Mouse (Mus musculus) heart, embryonic 13.5 days (tissue): Measurements from ENCODE around the gene Gsn. TPM values are rescaled to one million over a fixed set of nuclear protein-coding genes. Genes with fewer than 3 reads are reported as not detected.

Experiments used
- ATAC-seq: fragments of 200-750 bp; cut with Nextera tagmentation; 2 replicates; pipeline ENCODE4 v1.8.0; 2017; ENCODE audit warnings: moderate TSS enrichment; ENCODE audit not compliant: insufficient number of reproducible peaks, low FRiP score, low TSS enrichment; ENCODE audit errors: extremely low read depth
- H3K27ac ChIP-seq: fragments of 300-500 bp; sonication (generic); replicated peaks from 2 replicates; pipeline ENCODE4 v1.5.1; 2015; ENCODE audit warnings: moderate library complexity, mild to moderate bottlenecking, inconsistent platforms
- H3K27me3 ChIP-seq: fragments of 300-500 bp; sonication (generic); replicated peaks from 2 replicates; pipeline ENCODE4 v1.6.1; 2015; ENCODE audit warnings: mild to moderate bottlenecking, inconsistent platforms
- H3K36me3 ChIP-seq: fragments of 300-500 bp; sonication (generic); 2 replicates; pipeline ENCODE4 v1.6.1; 2015; ENCODE audit warnings: mild to moderate bottlenecking, inconsistent platforms
- H3K4me1 ChIP-seq: fragments of 300-500 bp; sonication (generic); 2 replicates; pipeline ENCODE4 v1.6.1; 2015; ENCODE audit warnings: inconsistent platforms
- H3K4me2 ChIP-seq: fragments of 300-500 bp; sonication (generic); 2 replicates; pipeline ENCODE4 v1.6.1; 2015; ENCODE audit warnings: inconsistent platforms, mild to moderate bottlenecking, moderate library complexity
- H3K4me3 ChIP-seq: fragments of 300-500 bp; sonication (generic); 2 replicates; pipeline ENCODE4 v1.5.1; 2015; ENCODE audit warnings: moderate library complexity, mild to moderate bottlenecking, inconsistent platforms
- H3K9ac ChIP-seq: fragments of 300-500 bp; sonication (generic); 2 replicates; pipeline ENCODE4 v1.6.1; 2015; ENCODE audit warnings: inconsistent platforms, mild to moderate bottlenecking, moderate library complexity
- H3K9me3 ChIP-seq: fragments of 300-500 bp; sonication (generic); 2 replicates; pipeline ENCODE4 v1.6.1; 2016; ENCODE audit warnings: inconsistent platforms
- WGBS: fragments of 180-500 bp; shearing (Covaris S2); methylation state at CpG from one replicate; pipeline ENCODE4 v1.1.7; 2015; ENCODE audit warnings: mixed read lengths; 5-methylcytosine and 5-hydroxymethylcytosine counted together
- polyA plus RNA-seq: library from polyadenylated mRNA; unstranded; fragments of >200 nt; fragmentation: Nextera tagmentation; extraction: Ambion mirVana; gene quantifications from 2 replicates; pipeline ENCODE4 v1.2.1, GENCODE M21; 2015

Gsn gene
- polyA plus RNA-seq, 1 experiment from 2014 or later: 205 TPM

DNA sequence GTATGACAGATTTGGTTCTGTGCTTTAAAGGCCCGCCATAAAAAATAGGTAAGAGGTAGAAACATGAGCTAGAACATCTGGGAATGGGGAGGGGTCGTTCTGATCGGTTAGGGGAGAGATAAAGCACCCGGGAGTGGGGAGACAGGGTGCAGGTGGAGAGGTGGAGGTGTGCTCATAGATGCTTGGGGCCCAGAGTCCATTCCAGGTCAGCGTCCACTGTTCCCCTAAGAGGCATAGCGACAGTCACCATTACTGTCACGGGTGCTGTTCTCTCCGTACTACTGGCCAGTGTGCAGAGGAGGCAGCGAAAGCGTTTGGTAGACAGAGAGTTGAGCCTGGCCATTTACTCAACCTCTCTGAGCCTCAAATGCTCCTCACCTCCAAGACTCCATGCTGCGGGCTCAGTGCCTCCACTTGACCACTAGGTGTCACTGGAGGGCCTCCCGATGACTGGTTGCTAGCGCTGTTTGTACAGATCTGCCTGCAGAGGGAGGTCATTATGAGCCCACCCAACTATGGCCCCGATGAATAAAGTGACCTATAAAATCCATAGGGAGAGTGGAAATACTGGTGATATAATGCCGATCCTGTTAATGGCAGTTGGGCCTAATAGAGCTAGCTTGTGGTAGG, 41.6 kb downstream of the Gsn start:
- 0 out of 2 replicates have a peak, but pooled peaks have one; percentile 43 for ATAC-seq
- H3K27me3 ChIP-seq: no peaks in the 10 kb centered on the region; the same call in 1 of the 2 replicates
- H3K27ac ChIP-seq: no peak overlapping the region
- H3K36me3 ChIP-seq: peaks cover 88% of the 10 kb centered on the region
- peaks cover 10% of the 10 kb centered on the region for H3K4me1 ChIP-seq
- no peak overlapping the region for H3K9ac ChIP-seq
- 20% methylated on average over 15 of the region's 15 CpGs for WGBS
- H3K9me3 ChIP-seq: no peaks in the 10 kb centered on the region
- no peak overlapping the region for H3K4me3 ChIP-seq
- H3K4me2 ChIP-seq: no peak overlapping the region

- Histone ChIP-seq H3K27ac (no peak overlapping the region), H3K27me3 (no peaks in the 10 kb centered on the region; the same call in 1 of the 2 replicates), H3K4me3 (no peak overlapping the region), H3K4me1 (peaks cover 3% of the 10 kb centered on the region; the same call in 1 of the 2 replicates), H3K9me3 (no peaks in the 10 kb centered on the region), H3K9ac (no peak overlapping the region), H3K4me2 (no peak overlapping the region), H3K36me3 (peaks cover 89% of the 10 kb centered on the region)
- ATAC-seq: no peak
- WGBS: 87% methylated on average over 2 of the region's 2 CpGs
Observed at GRCm38 (mm10) chr2:35299437-35299836, 43.3 kb downstream of the Gsn start.

GRCm38 (mm10) chr2:35302049-35302885, 46.1 kb downstream of the Gsn start:
- Histone ChIP-seq H3K4me1 (peaks cover 3% of the 10 kb centered on the region; the same call in 1 of the 2 replicates), H3K9me3 (no peaks in the 10 kb centered on the region), H3K9ac (no peak overlapping the region), H3K4me3 (no peak overlapping the region), H3K27me3 (no peaks in the 10 kb centered on the region), H3K36me3 (peaks cover 89% of the 10 kb centered on the region), H3K4me2 (no peak overlapping the region), H3K27ac (peak overlapping the region; percentile 51)
- WGBS: 67% methylated on average over 13 of the region's 13 CpGs
- ATAC-seq: no peak

GRCm38 (mm10) chr2:35308166-35308565, 52.0 kb downstream of the Gsn start:
- Histone ChIP-seq H3K36me3 (peaks cover 73% of the 10 kb centered on the region), H3K4me3 (no peak overlapping the region)
- WGBS: 50% methylated on average over 1 of the region's 1 CpGs

GRCm38 (mm10) chr2:35309906-35310493, 53.8 kb downstream of the Gsn start:
- Histone ChIP-seq H3K9ac (no peak overlapping the region), H3K27ac (no peak overlapping the region), H3K36me3 (peaks cover 57% of the 10 kb centered on the region), H3K4me1 (no peaks in the 10 kb centered on the region), H3K4me3 (no peak overlapping the region), H3K9me3 (no peaks in the 10 kb centered on the region), H3K27me3 (no peaks in the 10 kb centered on the region), H3K4me2 (no peak overlapping the region)
- WGBS: 79% methylated on average over 4 of the region's 4 CpGs
- ATAC-seq: no peak

More at GRCm38 (mm10) chr2:35308166-35308565, 52.0 kb downstream of the Gsn start:
- no peaks in the 10 kb centered on the region for H3K4me1 ChIP-seq
- H3K9ac ChIP-seq: no peak overlapping the region
- H3K4me2 ChIP-seq: no peak overlapping the region
- no peaks in the 10 kb centered on the region for H3K27me3 ChIP-seq
- ATAC-seq: no peak
- H3K27ac ChIP-seq: no peak overlapping the region
- no peaks in the 10 kb centered on the region for H3K9me3 ChIP-seq

DNA sequence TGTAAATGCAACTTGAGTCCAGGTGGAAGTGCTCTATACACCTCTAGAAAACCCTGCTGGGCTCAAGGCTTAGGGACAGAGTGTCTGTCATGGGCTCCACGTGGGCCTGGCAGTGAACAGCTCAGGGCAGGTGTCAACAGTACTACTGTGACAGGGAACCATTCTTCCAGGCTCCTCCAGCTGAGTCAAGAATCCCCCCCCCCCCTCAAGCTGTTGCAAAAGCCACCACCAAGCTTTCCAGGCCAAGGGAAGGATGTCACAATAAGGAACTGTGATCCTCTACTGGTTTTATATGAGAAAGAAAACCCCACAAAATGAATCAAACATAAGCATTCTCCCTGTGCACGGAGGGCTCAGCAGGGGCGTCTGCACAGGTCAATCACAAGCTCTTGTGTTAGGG, 58.1 kb downstream of the Gsn start:
- no peaks in the 10 kb centered on the region for H3K9me3 ChIP-seq
- ATAC-seq: no peak
- H3K27me3 ChIP-seq: no peaks in the 10 kb centered on the region
- no peak overlapping the region for H3K9ac ChIP-seq
- H3K4me3 ChIP-seq: no peak overlapping the region
- peaks cover 34% of the 10 kb centered on the region for H3K36me3 ChIP-seq
- H3K4me1 ChIP-seq: peaks cover 26% of the 10 kb centered on the region
- WGBS: 60% methylated on average over 3 of the region's 3 CpGs
- no peak overlapping the region for H3K27ac ChIP-seq
- no peak overlapping the region for H3K4me2 ChIP-seq

DNA sequence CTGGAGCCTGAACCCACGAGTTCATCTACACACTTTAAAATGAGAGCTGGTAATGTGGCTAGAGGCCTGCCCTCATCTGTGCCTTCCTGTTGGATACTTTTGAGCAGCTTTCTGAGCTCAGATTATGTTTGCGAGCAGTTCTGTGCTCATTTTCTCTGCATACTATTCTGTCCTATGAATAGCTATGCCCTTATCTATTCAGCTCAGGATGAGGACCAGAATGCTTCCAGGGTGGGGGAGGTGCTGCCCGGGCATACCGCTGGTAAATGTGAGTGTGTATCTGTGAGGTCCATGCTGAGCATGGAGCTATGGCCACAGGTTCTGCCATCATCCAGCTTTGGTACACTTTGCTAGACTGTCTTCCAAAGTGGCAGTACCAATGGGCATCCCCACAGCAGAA, 61.4 kb downstream of the Gsn start:
- 22% methylated on average over 4 of the region's 4 CpGs for WGBS
- ATAC-seq: no peak
- Histone ChIP-seq H3K4me3 (no peak overlapping the region), H3K27ac (peak overlapping the region; percentile 48; the same call in 1 of the 2 replicates), H3K9ac (no peak overlapping the region; the same call in 1 of the 2 replicates), H3K27me3 (no peaks in the 10 kb centered on the region), H3K9me3 (no peaks in the 10 kb centered on the region), H3K36me3 (peaks cover 43% of the 10 kb centered on the region), H3K4me2 (peak overlapping the region; percentile 47), H3K4me1 (peaks cover 37% of the 10 kb centered on the region)

DNA sequence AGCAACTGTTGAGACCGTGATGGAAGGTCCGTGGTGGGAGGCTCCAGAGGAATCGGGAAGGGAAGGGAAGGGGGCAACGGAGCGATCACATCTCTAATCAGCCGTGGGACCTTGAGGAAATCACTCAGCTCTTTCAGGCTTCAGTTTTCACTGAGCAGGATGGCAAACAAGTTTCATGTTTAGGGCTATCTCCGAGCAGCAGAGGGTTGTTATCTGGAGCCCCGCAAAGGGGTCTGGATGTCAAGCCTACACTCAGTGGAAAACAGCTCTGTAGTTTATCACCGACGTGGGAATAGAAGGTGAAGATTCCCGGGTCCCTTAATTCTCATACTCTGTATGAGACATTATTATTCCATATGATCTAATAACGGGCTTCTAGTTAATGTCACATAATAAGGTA, 62.2 kb downstream of the Gsn start:
- Histone ChIP-seq H3K27ac (peak overlapping the region; percentile 48; the same call in 1 of the 2 replicates), H3K9me3 (no peaks in the 10 kb centered on the region), H3K4me2 (0 out of 2 replicates have a peak overlapping the region, but pooled peaks have one; percentile 47), H3K27me3 (no peaks in the 10 kb centered on the region), H3K4me3 (no peak overlapping the region), H3K9ac (no peak overlapping the region), H3K36me3 (peaks cover 44% of the 10 kb centered on the region), H3K4me1 (peaks cover 45% of the 10 kb centered on the region)
- ATAC-seq: no peak
- WGBS: 35% methylated on average over 12 of the region's 12 CpGs

DNA sequence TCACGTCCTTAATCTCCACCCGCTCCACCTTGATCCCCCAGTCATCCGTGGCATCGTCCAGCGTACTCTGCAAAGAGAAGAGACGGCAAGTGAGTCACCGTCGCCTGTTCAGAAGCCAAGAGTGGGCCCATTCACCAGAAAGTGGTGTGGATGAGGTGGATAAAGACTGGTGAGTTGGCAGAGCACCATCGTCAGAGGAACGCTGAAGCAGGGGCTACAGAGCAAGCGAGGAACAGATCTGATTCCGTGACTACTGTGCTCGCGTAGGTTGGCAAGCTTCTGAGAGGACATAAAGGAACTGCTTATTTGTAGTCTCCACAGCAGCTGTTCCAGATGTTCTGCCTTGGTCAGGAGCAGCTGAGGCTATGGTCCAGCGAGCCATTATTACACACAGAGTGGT, 64.2 kb downstream of the Gsn start:
- H3K4me3 ChIP-seq: no peak overlapping the region
- no peak overlapping the region for H3K4me2 ChIP-seq
- peaks cover 40% of the 10 kb centered on the region for H3K36me3 ChIP-seq
- no peaks in the 10 kb centered on the region for H3K27me3 ChIP-seq
- H3K4me1 ChIP-seq: peaks cover 61% of the 10 kb centered on the region
- ATAC-seq: no peak
- no peaks in the 10 kb centered on the region for H3K9me3 ChIP-seq
- H3K27ac ChIP-seq: no peak overlapping the region
- WGBS: 88% methylated on average over 15 of the region's 15 CpGs
- no peak overlapping the region for H3K9ac ChIP-seq

GRCm38 (mm10) chr2:35322404-35323164, 66.4 kb downstream of the Gsn start:
- 57% methylated on average over 10 of the region's 10 CpGs for WGBS
- Histone ChIP-seq H3K27me3 (no peaks in the 10 kb centered on the region), H3K36me3 (peaks cover 33% of the 10 kb centered on the region), H3K4me1 (peaks cover 62% of the 10 kb centered on the region), H3K27ac (peak overlapping the region; percentile 46), H3K9ac (peak overlapping the region; percentile 41; the same call in 1 of the 2 replicates), H3K4me2 (peak overlapping the region; percentile 24), H3K9me3 (no peaks in the 10 kb centered on the region), H3K4me3 (no peak overlapping the region)
- ATAC-seq: peak; percentile 51; the same call in 1 of the 2 replicates

DNA sequence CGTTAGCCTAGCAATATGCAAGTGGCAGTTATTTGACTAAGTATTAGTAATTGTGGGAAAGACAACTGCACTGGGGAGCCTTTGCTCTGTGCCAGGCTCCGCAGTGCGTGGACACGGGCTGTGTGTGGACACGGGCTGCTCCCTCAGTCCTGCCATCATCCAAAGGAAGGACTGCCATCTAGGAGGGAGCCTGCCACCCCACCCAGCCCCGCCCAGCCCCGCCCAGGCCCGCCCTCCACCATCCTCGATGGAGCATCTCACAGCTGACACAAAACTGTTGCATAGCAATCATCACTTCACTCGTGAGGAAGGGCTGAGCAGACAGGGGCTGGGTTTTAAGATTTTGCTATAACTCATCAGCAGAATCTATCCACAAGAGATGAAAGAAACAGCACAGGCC, 69.8 kb downstream of the Gsn start:
- Histone ChIP-seq H3K4me2 (no peak overlapping the region), H3K9me3 (no peaks in the 10 kb centered on the region), H3K9ac (no peak overlapping the region), H3K4me3 (no peak overlapping the region), H3K27ac (no peak overlapping the region), H3K4me1 (peaks cover 50% of the 10 kb centered on the region), H3K27me3 (no peaks in the 10 kb centered on the region), H3K36me3 (peaks cover 19% of the 10 kb centered on the region)
- WGBS: 61% methylated on average over 10 of the region's 10 CpGs
- no peak for ATAC-seq
